Mouse (Mus musculus): Measurements from ENCODE around the gene Pax3. TPM values are rescaled to one million over a fixed set of nuclear protein-coding genes. Genes with fewer than 3 reads are reported as not detected.

Pax3 gene
- polyA plus RNA-seq, 1 experiment from 2014 or later = 0.05 TPM

GRCm38 (mm10) chr1:78157930-78158329 lies 39.0 kb downstream of the Pax3 start:
- H3K9ac ChIP-seq = no peak overlapping the region
- WGBS = 10% methylated on average over 6 of the region's 6 CpGs
- H3K4me3 ChIP-seq (replicated peaks) = no peak overlapping the region
- H3K36me3 ChIP-seq = no peaks in the 10 kb centered on the region
- H3K9me3 ChIP-seq = no peaks in the 10 kb centered on the region
- H3K4me2 ChIP-seq = no peak overlapping the region
- no peak overlapping the region for H3K27ac ChIP-seq
- H3K27me3 ChIP-seq (replicated peaks) = peaks cover 27% of the 10 kb centered on the region
- no peak for ATAC-seq (ENCODE audit: insufficient read depth, low FRiP score, low read depth)
- no peaks in the 10 kb centered on the region for H3K4me1 ChIP-seq

GRCm38 (mm10) chr1:78155796-78156195 lies 41.1 kb downstream of the Pax3 start:
- 83% methylated on average over 4 of the region's 4 CpGs for WGBS
- H3K4me1 ChIP-seq = no peaks in the 10 kb centered on the region
- no peak overlapping the region for H3K4me3 ChIP-seq (replicated peaks)
- H3K27ac ChIP-seq = no peak overlapping the region
- H3K9me3 ChIP-seq = no peaks in the 10 kb centered on the region
- peaks cover 33% of the 10 kb centered on the region for H3K27me3 ChIP-seq (replicated peaks)
- H3K36me3 ChIP-seq = no peaks in the 10 kb centered on the region
- no peak overlapping the region for H3K4me2 ChIP-seq
- H3K9ac ChIP-seq = no peak overlapping the region
- no peak for ATAC-seq (ENCODE audit: insufficient read depth, low FRiP score, low read depth)

- no peaks in the 10 kb centered on the region for H3K4me1 ChIP-seq
- H3K27me3 ChIP-seq (replicated peaks) = peaks cover 67% of the 10 kb centered on the region
- no peaks in the 10 kb centered on the region for H3K36me3 ChIP-seq
- no peak overlapping the region for H3K4me3 ChIP-seq (replicated peaks)
- H3K9me3 ChIP-seq = no peaks in the 10 kb centered on the region
- ATAC-seq (ENCODE audit: insufficient read depth, low FRiP score, low read depth) = no peak
- no peak overlapping the region for H3K27ac ChIP-seq
- 56% methylated on average over 2 of the region's 2 CpGs for WGBS
- no peak overlapping the region for H3K9ac ChIP-seq
- no peak overlapping the region for H3K4me2 ChIP-seq
Measured at GRCm38 (mm10) chr1:78148011-78148623, 48.8 kb downstream of the Pax3 start.

GRCm38 (mm10) chr1:78143403-78143802 lies 53.5 kb downstream of the Pax3 start:
- H3K9me3 ChIP-seq = no peaks in the 10 kb centered on the region
- no peak overlapping the region for H3K4me3 ChIP-seq (replicated peaks)
- H3K4me2 ChIP-seq = no peak overlapping the region
- H3K9ac ChIP-seq = no peak overlapping the region
- ATAC-seq (ENCODE audit: insufficient read depth, low FRiP score, low read depth) = no peak
- H3K4me1 ChIP-seq = no peaks in the 10 kb centered on the region
- H3K27me3 ChIP-seq (replicated peaks) = peaks cover 78% of the 10 kb centered on the region
- no peaks in the 10 kb centered on the region for H3K36me3 ChIP-seq
- no peak overlapping the region for H3K27ac ChIP-seq
- 42% methylated on average over 6 of the region's 6 CpGs for WGBS

- WGBS = 65% methylated on average over 6 of the region's 6 CpGs
- H3K4me3 ChIP-seq (replicated peaks) = no peak overlapping the region
- no peaks in the 10 kb centered on the region for H3K4me1 ChIP-seq
- no peak overlapping the region for H3K4me2 ChIP-seq
- H3K9ac ChIP-seq = no peak overlapping the region
- no peaks in the 10 kb centered on the region for H3K9me3 ChIP-seq
- H3K27ac ChIP-seq = no peak overlapping the region
- no peaks in the 10 kb centered on the region for H3K36me3 ChIP-seq
- peaks cover 77% of the 10 kb centered on the region for H3K27me3 ChIP-seq (replicated peaks)
- no peak for ATAC-seq (ENCODE audit: insufficient read depth, low FRiP score, low read depth)
Measured at GRCm38 (mm10) chr1:78142912-78143311, 54.0 kb downstream of the Pax3 start.

GRCm38 (mm10) chr1:78141741-78142501 lies 55.0 kb downstream of the Pax3 start:
- no peaks in the 10 kb centered on the region for H3K36me3 ChIP-seq
- WGBS = 20% methylated on average over 9 of the region's 9 CpGs

DNA sequence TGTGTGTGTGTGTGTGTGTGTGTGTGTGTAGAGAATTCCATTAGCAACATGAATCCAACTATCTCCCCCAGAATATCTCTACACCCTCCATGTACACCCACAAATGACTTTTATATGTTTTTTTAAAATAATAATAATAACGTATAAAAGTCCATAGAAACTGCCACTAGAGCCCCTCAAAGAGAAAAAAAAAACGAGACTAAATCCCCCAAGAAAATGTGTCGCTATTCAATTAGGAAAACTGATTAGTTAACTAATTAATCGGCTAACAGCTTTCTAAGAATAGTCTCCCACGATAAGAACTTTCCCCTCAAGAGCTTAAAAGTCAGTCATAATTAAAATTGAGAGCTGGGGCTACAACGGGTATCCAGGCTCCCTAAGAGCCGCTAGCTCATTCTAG lies 55.6 kb downstream of the Pax3 start:
- no peak for ATAC-seq (ENCODE audit: insufficient read depth, low FRiP score, low read depth)

More at GRCm38 (mm10) chr1:78141741-78142501, 55.0 kb downstream of the Pax3 start:
- Histone ChIP-seq H3K9me3 (no peaks in the 10 kb centered on the region), H3K4me2 (no peak overlapping the region), H3K4me1 (no peaks in the 10 kb centered on the region), H3K27me3 (replicated peaks) (peaks cover 80% of the 10 kb centered on the region), H3K27ac (no peak overlapping the region), H3K4me3 (replicated peaks) (no peak overlapping the region), H3K9ac (no peak overlapping the region)
- no peak for ATAC-seq (ENCODE audit: insufficient read depth, low FRiP score, low read depth)

DNA sequence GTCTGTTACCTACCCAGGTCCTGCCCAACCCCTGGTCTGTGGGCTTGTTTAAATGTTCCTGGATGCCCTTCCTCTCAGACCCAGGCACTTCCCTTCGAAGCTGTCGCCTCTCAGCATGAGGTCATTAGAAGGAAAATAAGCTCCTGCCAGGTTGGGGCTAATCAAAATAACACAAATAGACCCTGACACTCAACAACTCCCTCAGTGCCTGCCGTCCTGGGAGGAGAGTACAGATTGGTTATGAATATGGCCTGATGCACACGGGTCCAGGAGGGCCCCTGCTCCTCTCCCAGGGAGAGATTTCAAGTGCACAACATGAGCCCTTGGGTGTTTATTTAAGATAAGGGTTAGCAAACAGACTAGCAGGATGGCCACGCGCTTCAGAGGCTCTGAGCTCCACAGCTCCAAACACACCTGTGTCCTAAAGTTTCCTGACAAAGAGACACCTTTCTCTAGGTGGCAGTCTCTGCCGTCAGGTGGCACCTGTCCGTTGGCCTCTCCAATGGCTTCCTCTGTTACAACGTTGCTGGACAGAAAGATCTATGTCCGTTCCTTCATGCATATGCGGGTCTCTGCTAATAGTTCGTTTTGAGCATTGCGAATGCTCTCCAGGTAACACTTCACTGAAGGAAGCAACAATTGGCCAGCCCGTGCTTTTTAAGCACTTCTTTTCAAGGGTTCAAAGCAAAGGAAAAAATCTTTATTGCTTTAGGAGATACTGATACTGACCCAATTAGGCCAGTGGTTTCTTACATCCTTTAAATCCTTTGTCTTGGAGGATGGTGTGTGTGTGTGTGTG lies 56.2 kb downstream of the Pax3 start:
- Histone ChIP-seq H3K9me3 (no peaks in the 10 kb centered on the region), H3K36me3 (no peaks in the 10 kb centered on the region), H3K27me3 (replicated peaks) (peaks cover 73% of the 10 kb centered on the region), H3K4me3 (replicated peaks) (no peak overlapping the region), H3K27ac (no peak overlapping the region), H3K4me2 (no peak overlapping the region), H3K4me1 (no peaks in the 10 kb centered on the region), H3K9ac (no peak overlapping the region)
- 2% methylated on average over 14 of the region's 14 CpGs for WGBS
- ATAC-seq (ENCODE audit: insufficient read depth, low FRiP score, low read depth) = peak; percentile 56; the same call in 1 of the 2 replicates

More for the DNA sequence above, 55.6 kb downstream of the Pax3 start:
- Histone ChIP-seq H3K27ac (no peak overlapping the region), H3K4me1 (no peaks in the 10 kb centered on the region), H3K9ac (no peak overlapping the region), H3K9me3 (no peaks in the 10 kb centered on the region), H3K27me3 (replicated peaks) (peaks cover 77% of the 10 kb centered on the region), H3K4me2 (no peak overlapping the region), H3K36me3 (no peaks in the 10 kb centered on the region), H3K4me3 (replicated peaks) (no peak overlapping the region)
- 12% methylated on average over 7 of the region's 7 CpGs for WGBS

DNA sequence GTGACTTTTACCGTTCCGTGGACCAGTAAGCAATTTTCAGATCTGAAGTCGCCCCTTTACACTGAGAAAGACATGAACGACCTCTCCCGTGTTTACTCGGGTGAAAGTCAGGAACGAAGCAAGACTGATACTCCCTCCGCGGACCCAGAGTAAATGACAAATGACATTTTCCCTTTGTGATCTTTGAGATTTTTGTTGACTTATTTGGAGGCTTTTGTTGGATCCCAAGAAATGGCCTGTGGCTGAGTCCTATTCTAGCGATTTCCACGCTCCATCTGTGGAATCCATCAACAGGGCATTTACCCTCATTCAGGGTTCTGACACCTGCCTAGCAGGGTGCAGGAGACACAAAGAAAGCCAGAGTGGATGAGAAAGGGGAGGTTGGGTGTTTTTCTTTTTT lies 57.6 kb downstream of the Pax3 start:
- Histone ChIP-seq H3K36me3 (no peaks in the 10 kb centered on the region), H3K4me1 (no peaks in the 10 kb centered on the region), H3K4me2 (no peak overlapping the region), H3K27me3 (replicated peaks) (peaks cover 61% of the 10 kb centered on the region), H3K27ac (no peak overlapping the region), H3K9me3 (no peaks in the 10 kb centered on the region), H3K4me3 (replicated peaks) (no peak overlapping the region), H3K9ac (no peak overlapping the region)
- 3% methylated on average over 11 of the region's 11 CpGs for WGBS
- no peak for ATAC-seq (ENCODE audit: insufficient read depth, low FRiP score, low read depth)

DNA sequence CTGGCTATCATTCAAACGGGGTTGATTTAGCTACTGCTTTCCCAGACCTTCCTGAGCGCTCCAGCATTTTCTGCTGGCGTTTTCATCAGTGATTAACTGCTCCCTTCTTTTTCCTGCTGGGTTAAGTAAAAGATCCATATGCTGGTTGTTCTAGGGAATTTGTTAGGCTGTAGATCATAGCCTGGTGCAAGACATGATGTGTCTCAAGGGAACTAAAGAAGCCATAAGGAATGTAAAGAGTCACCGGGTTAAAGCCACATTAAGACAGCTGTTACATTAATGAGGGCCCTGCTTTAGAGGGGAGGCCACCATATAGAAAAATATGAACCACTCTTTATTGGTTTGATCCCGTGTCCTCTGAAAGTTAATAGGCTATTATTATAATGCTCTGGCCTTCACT lies 67.7 kb downstream of the Pax3 start:
- no peaks in the 10 kb centered on the region for H3K36me3 ChIP-seq
- no peak overlapping the region for H3K27ac ChIP-seq
- no peaks in the 10 kb centered on the region; the same call in 1 of the 2 replicates for H3K27me3 ChIP-seq (replicated peaks)
- no peak overlapping the region for H3K4me3 ChIP-seq (replicated peaks)
- ATAC-seq (ENCODE audit: insufficient read depth, low FRiP score, low read depth) = no peak
- H3K4me2 ChIP-seq = no peak overlapping the region
- 43% methylated on average over 5 of the region's 5 CpGs for WGBS
- no peaks in the 10 kb centered on the region for H3K4me1 ChIP-seq
- H3K9me3 ChIP-seq = no peaks in the 10 kb centered on the region
- H3K9ac ChIP-seq = no peak overlapping the region

- 0 out of 2 replicates have a peak, but pooled peaks cover 4% of the 10 kb centered on the region for H3K27me3 ChIP-seq (replicated peaks)
- no peaks in the 10 kb centered on the region for H3K4me1 ChIP-seq
- no peaks in the 10 kb centered on the region for H3K36me3 ChIP-seq
- H3K4me2 ChIP-seq = no peak overlapping the region
- no peak overlapping the region for H3K27ac ChIP-seq
- 19% methylated on average over 10 of the region's 10 CpGs for WGBS
- H3K4me3 ChIP-seq (replicated peaks) = no peak overlapping the region
- H3K9me3 ChIP-seq = no peaks in the 10 kb centered on the region
- no peak overlapping the region for H3K9ac ChIP-seq
- no peak for ATAC-seq (ENCODE audit: insufficient read depth, low FRiP score, low read depth)
Measured at GRCm38 (mm10) chr1:78119899-78120560, 76.9 kb downstream of the Pax3 start.

Measured in stomach, embryonic 15.5 days (tissue).